In genomic region chr13:91461299-91461698, GRCm38 (mm10) we compare ENCODE assay signal across 9 mouse cellular contexts. TPM values are rescaled to one million over a fixed set of nuclear protein-coding genes. Genes with fewer than 3 reads are reported as not detected.
DNase-seq lines count a peak whose midpoint lies in the region; ATAC-seq and TF ChIP-seq lines count a peak whose summit lies in the region.
"Had no signal": no experiment of that assay in that cellular context is flagged by ENCODE, and none has a peak within 500 bp of the region (broad histone marks: within the 10 kb centered on the region; RNA-seq: fewer than 3 reads in every experiment).

No protein-coding gene starts in this region.

- ATAC-seq in kidney, postnatal 0 days (replicated peaks; ENCODE audit: low FRiP score, low read depth), result peak; percentile 11
- 0 out of 2 replicates have a peak, but pooled peaks have one; percentile 1 for ATAC-seq in intestine, postnatal 0 days
- ATAC-seq in neural tube, embryonic 12.5 days (ENCODE audit: low FRiP score, low read depth), result peak; percentile 27
- no peak for ATAC-seq in erythroid progenitor cell, adult 5-6 weeks (replicated peaks; ENCODE audit: low FRiP score, poor library complexity, severe bottlenecking)

- peak overlapping the region; percentile 77 for H3K27ac ChIP-seq in kidney, postnatal 0 days
- H3K27ac ChIP-seq in embryonic facial prominence, embryonic 10.5 days (replicated peaks), result peak overlapping the region; percentile 98
- H3K27ac ChIP-seq in intestine, postnatal 0 days (ENCODE audit: low read depth, low read length), result peak overlapping the region; percentile 67
- peak overlapping the region; percentile 93 for H3K27ac ChIP-seq in neural tube, embryonic 12.5 days
- H3K27ac ChIP-seq: macrophage had no signal

- peak overlapping the region; percentile 87 for H3K4me3 ChIP-seq in kidney, postnatal 0 days (replicated peaks; ENCODE audit: low read depth, low read length)
- peak overlapping the region; percentile 98 for H3K4me3 ChIP-seq in embryonic facial prominence, embryonic 10.5 days
- H3K4me3 ChIP-seq in intestine, postnatal 0 days (ENCODE audit: low read depth, low read length), result peak overlapping the region; percentile 90
- peak overlapping the region; percentile 94 for H3K4me3 ChIP-seq in neural tube, embryonic 12.5 days

- peak overlapping the region; percentile 89 for H3K9ac ChIP-seq in kidney, postnatal 0 days (ENCODE audit: low read depth, low read length)
- H3K9ac ChIP-seq in intestine, postnatal 0 days (ENCODE audit: low read depth, low read length), result peak overlapping the region; percentile 71
- peak overlapping the region; percentile 92 for H3K9ac ChIP-seq in neural tube, embryonic 12.5 days

- H3K4me2 ChIP-seq in kidney, postnatal 0 days (ENCODE audit: low read length), result peak overlapping the region; percentile 96
- H3K4me2 ChIP-seq in intestine, postnatal 0 days (replicated peaks; ENCODE audit: low read depth), result peak overlapping the region; percentile 98
- peak overlapping the region; percentile 91 for H3K4me2 ChIP-seq in neural tube, embryonic 12.5 days (replicated peaks)

- TF ChIP-seq CTCF in kidney, postnatal 0 days (IDR thresholded peaks at IDR 0.05; ENCODE audit: low read depth), result no peak
- no peak for TF ChIP-seq CTCF in intestine, postnatal 0 days (IDR thresholded peaks at IDR 0.05; ENCODE audit: low read depth)

- no peaks in the 10 kb centered on the region for H3K9me3 ChIP-seq in kidney, postnatal 0 days (replicated peaks; ENCODE audit: low read length)
- H3K9me3 ChIP-seq in embryonic facial prominence, embryonic 10.5 days, result no peaks in the 10 kb centered on the region
- no peaks in the 10 kb centered on the region for H3K9me3 ChIP-seq in intestine, postnatal 0 days (ENCODE audit: control insufficient read depth)
- no peaks in the 10 kb centered on the region for H3K9me3 ChIP-seq in neural tube, embryonic 12.5 days

- no peaks in the 10 kb centered on the region for H3K27me3 ChIP-seq in kidney, postnatal 0 days (ENCODE audit: insufficient read depth, low read length)
- H3K27me3 ChIP-seq in embryonic facial prominence, embryonic 10.5 days (replicated peaks; ENCODE audit: low read depth, poor library complexity, severe bottlenecking), result no peaks in the 10 kb centered on the region
- H3K27me3 ChIP-seq in intestine, postnatal 0 days (replicated peaks; ENCODE audit: control insufficient read depth, insufficient read depth, low read length), result no peaks in the 10 kb centered on the region
- no peaks in the 10 kb centered on the region for H3K27me3 ChIP-seq in neural tube, embryonic 12.5 days (replicated peaks)

- no peaks in the 10 kb centered on the region for H3K36me3 ChIP-seq in kidney, postnatal 0 days (ENCODE audit: insufficient read depth, low read length)
- no peaks in the 10 kb centered on the region for H3K36me3 ChIP-seq in embryonic facial prominence, embryonic 10.5 days (replicated peaks)
- H3K36me3 ChIP-seq in intestine, postnatal 0 days (ENCODE audit: control insufficient read depth, insufficient read depth), result no peaks in the 10 kb centered on the region
- no peaks in the 10 kb centered on the region for H3K36me3 ChIP-seq in neural tube, embryonic 12.5 days

- 2% methylated on average over 18 of the region's 61 CpGs for WGBS in kidney, postnatal 0 days
- WGBS in embryonic facial prominence, embryonic 10.5 days, result 3% methylated on average over 59 of the region's 61 CpGs
- WGBS in intestine, postnatal 0 days, result 1% methylated on average over 39 of the region's 61 CpGs
- WGBS in neural tube, embryonic 12.5 days, result under 1% methylated on average over 45 of the region's 61 CpGs

- DNase-seq in kidney, postnatal 0 days (ENCODE audit: low spot score), result peak; percentile 17
- DNase-seq in kidney, postnatal 10 days, result no peak
- no peak for DNase-seq in embryonic facial prominence, embryonic 10.5 days (ENCODE audit: low spot score)
- DNase-seq in layer of hippocampus, postnatal 14 days (ENCODE audit: low spot score in 2 of 2), result no peak
- no peak for DNase-seq in layer of hippocampus, postnatal 25 days (ENCODE audit: extremely low spot score in 1 of 2, low spot score in 1 of 2)

- H3K4me1 ChIP-seq in kidney, postnatal 0 days (replicated peaks; ENCODE audit: insufficient read depth, low read length), result peaks cover 3% of the 10 kb centered on the region; the same call in 1 of the 2 replicates
- H3K4me1 ChIP-seq in embryonic facial prominence, embryonic 10.5 days, result peaks cover 42% of the 10 kb centered on the region
- H3K4me1 ChIP-seq in intestine, postnatal 0 days (replicated peaks; ENCODE audit: control insufficient read depth, insufficient read depth, low read length), result no peaks in the 10 kb centered on the region
- H3K4me1 ChIP-seq in neural tube, embryonic 12.5 days, result peaks cover 23% of the 10 kb centered on the region

RNA-seq across cellular contexts. Expression of gene Ssbp2, which starts 1.2 kb away (rescaled TPM):
- 77.7 and 82.8 TPM in 2 replicates for polyA plus RNA-seq in kidney, postnatal 0 days (2015; fragmentation: Nextera tagmentation; extraction: Ambion mirVana)
- polyA plus RNA-seq in embryonic facial prominence, embryonic 10.5 days (2016; fragmentation: Nextera tagmentation; extraction: Ambion mirVana), result 142 and 160 TPM in 2 replicates
- 30.1 and 31.8 TPM in 2 replicates for polyA plus RNA-seq in intestine, postnatal 0 days (2015; fragmentation: Nextera tagmentation; extraction: Ambion mirVana)
- polyA plus RNA-seq in neural tube, embryonic 12.5 days (2016; fragmentation: Nextera tagmentation; extraction: Ambion mirVana), result 140 and 144 TPM in 2 replicates
- total RNA-seq in layer of hippocampus, postnatal 14 days (2021), result 10 to 100 TPM; 92.4 to 93.6 TPM
- total RNA-seq in erythroid progenitor cell, adult 5-6 weeks (2015; ENCODE audit: low replicate concordance), result 34.6 and 58.7 TPM in 2 replicates
- total RNA-seq in erythroid progenitor cell, adult 5-6 weeks (2017; ENCODE audit: low replicate concordance), result 37.7 and 57.4 TPM in 2 replicates
- 100 to 1,000 TPM; 102 to 121 TPM for total RNA-seq in layer of hippocampus, postnatal 25 days (2021)
